Mouse (Mus musculus): ENCODE results near the gene Gps2.
A peak's percentile ranks its signal among the peaks of the same experiment; 100 is the strongest.

The Gps2 gene

DNA sequence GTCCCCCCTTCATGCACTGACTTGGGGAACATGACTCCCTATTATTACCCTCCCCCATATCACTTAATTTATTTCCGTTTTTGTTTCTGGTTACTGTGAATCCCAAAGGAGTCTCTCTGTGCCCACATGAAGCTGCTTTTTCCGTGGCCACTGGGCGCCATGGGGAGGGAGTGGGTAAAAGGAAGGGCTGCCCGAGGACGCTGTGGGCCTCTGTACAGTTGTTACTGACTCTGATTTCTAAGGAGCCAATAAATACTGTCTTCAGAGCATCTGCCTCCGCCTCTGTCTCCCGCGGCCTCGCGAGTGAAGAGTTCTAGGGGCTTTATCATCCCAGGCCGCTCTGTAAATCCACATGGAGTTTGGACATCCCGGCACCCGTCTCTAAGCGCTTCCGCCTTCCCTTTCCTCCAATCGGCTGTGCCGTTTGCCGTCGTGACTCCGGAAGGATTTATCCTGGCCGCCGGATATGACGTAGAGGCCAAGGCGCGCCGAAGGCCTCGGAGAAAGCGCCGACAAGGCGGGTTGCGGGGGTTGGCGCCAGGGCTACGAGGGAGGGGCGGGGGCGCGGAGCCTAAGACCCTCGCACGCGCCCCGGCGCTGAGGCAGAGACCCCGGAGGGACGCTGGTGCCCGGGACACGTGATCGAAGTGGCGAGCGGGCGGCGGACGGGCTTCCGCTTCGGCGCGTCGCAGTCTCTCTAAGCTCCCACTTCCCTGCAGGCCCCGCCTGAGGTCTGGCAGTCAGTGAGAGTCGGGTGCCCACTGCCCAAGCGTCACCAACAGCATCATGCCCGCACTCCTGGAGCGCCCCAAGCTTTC lies at the start of gene Gps2:
TSS of gene Gps2 (plus strand) at position 335 of the 818 bp plus-strand sequence.
- DNase-seq (ENCODE audit: low spot score) = peak; percentile 86

DNA sequence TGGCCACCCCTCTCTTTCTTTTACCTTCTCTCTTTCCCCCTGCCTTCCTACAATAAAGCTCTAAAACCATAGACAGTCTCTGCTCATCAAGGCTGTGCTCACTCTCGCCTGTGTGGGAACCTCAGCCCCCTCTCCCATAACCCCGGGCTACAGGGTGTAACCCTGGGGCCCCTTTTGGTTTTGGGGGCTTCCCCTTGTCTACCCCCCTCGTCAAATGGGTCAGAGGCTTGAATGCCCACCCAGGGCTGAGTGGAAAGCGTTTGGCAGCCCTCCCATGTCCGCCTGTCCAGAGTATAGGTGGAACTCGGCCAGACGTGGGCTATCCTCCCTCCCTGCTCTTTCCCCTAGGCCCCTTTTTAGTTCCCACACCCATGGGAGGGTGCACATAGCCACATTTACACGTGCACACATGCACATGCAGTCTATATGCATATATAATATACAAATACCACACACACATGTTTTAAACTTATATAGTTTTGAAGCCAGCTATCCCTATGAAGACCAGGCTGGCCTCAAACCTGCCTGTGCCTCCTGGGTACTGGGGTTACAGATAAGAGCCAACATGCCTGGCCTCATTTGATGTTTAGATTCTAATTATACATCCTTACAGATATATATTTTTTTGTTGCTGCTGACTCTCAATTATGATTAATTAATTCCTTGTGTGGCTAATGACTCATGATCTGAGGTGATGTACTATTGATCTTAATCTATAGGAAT lies 49.4 kb upstream of the Gps2 start:
- DNase-seq (ENCODE audit: low spot score) = no peak

DNA sequence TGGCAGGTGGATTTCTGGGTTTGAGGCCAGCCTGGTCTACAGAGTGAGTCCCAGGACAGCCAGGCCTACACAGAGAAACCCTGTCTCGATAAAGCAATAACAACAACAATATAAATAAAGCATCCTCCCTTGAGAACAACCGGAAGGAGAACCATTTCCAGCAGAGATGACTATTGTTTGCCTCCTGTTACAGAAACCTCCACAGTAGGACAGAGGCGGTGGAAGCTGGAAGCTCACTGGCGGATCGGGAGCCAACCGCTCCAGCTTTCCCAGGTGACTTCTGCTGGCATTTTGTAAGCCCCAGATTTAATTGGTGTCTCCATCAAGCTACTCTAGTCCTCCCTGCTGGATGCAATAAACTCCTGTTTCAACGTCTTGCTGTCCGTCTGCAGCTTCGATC lies 48.1 kb upstream of the Gps2 start:
- DNase-seq (ENCODE audit: low spot score) = no peak

DNA sequence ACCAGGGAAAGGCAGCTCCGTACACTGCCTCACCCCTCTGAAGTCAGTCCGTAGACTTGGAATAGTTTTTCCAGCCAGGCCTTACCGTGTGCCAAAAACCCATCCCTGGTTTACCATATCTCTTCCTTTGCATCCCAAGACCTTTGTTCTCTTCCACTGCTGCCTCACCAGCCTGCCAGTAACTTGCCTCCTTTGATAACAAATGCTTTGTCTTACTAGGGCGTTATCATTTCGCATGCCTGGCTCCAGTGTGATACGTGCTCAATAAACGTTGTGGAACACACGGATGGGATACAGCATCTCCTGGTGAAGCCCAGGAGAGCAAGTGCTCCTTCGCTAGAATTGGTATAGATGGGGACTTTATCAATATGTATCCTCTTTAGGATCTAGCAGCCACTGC lies 46.4 kb upstream of the Gps2 start:
- no peak for DNase-seq (ENCODE audit: low spot score)

DNA sequence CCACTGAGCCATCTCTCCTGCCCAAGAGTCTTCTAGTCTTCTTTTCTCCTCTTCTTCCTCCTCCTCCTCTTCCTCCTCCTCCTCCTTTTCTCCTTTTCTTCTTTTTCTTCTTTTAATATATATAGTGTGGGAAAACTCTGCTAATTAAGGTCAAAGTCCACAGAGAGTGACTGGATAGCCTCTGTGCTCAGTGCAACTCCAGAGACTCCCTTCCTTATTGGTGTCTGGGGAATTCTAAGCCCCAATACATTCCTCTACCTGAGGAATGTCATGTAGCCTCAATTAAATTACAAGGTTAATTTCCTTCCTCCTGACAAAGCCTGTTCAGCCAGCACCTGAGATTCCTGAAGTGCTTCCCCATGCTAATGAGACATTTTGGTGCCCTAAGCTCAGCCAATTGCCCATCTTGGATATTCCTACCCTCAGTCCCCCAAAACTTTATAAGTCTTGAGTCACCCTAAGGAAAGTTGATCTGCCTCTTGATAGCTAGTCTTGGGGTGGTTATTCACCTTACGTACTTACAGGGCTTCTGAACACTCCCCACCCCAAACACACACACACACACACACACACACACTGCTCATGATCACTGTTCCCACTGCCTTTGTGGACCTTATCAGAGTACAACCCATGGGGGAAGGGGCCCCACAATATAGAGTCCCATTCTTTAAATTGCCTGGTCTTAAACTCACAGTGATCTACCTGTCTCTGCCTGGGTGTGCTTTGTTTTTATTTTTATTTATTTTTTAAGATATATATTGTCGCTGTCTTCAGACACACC lies 43.2 kb upstream of the Gps2 start:
- DNase-seq (ENCODE audit: low spot score) = no peak

DNA sequence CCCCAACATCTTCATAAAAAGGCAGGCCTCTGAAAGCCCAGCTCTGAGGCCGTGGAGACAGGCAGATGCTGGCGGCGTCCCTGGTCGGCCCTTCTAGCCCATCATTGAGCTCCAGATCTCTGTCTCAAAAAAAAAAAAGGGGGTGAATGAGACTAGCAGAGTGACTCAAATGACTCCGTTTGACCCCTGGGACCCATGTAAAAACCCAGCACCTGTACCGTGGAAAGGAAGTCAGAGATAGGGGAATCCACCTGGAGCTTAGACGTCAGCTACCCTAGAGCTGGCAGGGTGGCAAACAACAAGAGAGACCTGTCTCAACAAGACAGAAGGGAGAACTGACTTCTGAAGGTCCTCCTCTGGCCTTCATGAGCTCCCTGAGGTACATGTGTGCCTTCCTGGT lies 41.9 kb upstream of the Gps2 start:
- DNase-seq (ENCODE audit: low spot score) = no peak

DNA sequence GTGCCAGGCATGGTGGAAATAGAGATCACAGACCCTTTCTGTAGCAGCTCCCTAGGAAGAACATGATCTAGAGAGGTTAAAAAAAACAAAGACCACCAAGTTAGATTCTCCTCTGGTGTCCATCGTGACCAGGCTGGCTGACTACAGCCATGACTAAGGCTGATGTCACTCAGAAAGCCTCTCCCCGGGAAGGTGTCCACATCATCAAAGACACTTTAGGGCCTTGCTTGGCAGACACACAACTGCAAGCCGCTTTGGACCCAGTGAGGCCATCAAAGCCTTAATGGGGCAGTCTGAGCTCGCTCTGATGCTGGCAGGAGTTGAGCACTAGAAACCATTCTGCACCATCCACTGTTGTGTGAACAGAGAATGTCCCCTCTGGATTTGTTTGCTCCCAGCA lies 41.2 kb upstream of the Gps2 start:
- no peak for DNase-seq (ENCODE audit: low spot score)

DNA sequence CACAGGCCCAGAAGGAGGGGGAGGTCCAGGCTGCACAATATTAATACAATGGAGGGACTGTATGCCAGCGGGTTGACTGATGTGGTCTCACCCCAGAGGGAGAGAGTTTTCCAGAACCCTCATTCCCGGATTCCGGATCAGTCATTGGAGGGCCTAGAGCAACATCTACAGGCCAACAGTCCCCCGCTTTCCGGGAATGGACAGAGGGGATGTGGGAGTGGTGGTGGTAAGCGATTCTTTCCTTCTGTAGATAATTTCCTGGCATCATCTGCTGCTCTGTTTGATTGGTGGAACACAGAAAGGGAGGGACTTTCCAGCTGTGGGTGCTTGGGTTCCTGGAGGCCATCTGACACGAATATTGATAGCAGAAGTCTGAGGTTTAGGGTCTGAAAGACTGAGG lies 37.5 kb upstream of the Gps2 start:
- no peak for DNase-seq (ENCODE audit: low spot score)

DNA sequence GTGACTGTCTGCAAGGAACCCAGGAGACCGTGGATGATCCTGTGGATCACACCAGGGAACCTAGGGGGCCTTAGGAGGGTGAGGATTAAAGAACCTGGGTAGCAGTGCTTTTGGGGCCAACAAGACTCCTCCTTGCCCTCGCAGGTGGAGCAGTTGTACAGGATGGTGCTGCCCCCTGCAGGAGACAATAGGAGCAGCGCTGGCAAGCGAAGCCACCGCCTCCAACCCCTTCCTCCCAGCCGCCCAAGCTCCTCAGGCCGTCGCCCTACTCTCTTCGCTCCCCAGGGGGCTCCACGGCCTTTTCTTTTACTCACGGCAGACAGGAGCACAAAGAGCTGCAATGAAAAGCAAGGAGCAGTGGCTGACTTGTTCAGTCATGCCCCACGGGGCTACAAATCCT lies 36.8 kb upstream of the Gps2 start:
- peak; percentile 63 for DNase-seq (ENCODE audit: low spot score)

DNA sequence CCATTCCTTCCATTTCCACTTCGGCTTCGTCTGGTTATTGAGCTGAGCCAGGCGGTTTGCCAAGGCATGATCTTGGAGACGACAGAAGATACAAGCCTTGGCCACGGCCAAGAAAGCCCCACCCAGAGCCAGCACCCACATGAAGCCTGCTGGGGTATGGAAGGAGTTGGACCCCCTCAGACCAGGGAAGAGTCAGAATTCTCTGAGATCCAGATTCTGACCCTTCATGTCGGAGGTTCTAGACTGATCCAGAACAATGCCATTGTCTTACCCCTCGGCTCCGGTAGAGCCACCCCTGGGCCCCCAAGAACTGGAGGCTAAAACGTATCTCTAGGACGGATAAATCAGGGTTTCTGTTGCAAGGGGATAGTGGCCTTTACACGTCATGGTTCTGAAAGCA lies 35.8 kb upstream of the Gps2 start, which contains the start of gene Tmem95:
TSS of gene Tmem95 (minus strand) at position 141 of the 400 bp plus-strand sequence.
- DNase-seq (ENCODE audit: low spot score) = no peak

DNA sequence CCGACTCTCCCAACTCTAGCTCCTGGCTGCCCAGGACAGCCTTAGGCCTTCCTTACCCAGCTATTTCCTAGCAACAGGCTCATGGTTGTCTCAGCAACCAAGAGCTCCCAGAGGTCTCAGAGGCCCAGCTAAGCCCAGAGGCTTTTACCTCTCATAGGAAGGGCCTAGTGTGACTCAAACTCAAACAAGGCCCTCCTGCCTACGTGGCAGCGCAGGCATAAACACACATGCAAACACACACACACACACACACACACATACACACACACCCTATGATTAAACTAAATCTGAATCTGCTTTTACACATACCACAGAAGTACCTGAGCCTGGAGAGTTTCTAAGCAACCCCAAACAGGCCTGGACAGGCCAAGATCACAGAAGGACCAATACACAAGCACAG lies 35.3 kb upstream of the Gps2 start:
- DNase-seq (ENCODE audit: low spot score) = no peak

DNA sequence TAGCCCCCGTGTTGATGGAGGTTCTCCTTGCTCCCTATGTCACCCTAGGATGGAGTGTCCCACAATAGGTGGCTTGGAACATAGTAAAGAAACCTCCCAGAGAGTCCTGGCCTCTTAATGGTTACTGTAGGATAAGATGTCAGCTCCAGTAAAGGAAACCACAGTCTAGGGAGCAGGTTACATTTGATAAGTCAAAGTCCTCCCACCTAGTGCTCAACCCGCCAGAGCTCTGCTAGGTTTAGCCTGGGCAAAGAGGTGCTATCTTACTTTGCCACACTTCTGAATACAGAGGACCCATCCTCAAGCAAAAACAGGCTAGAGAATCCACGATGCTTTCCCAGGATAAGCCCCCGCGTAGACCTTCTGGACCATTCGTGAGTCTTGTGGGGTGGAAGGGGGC lies 34.7 kb upstream of the Gps2 start:
- DNase-seq (ENCODE audit: low spot score) = no peak

DNA sequence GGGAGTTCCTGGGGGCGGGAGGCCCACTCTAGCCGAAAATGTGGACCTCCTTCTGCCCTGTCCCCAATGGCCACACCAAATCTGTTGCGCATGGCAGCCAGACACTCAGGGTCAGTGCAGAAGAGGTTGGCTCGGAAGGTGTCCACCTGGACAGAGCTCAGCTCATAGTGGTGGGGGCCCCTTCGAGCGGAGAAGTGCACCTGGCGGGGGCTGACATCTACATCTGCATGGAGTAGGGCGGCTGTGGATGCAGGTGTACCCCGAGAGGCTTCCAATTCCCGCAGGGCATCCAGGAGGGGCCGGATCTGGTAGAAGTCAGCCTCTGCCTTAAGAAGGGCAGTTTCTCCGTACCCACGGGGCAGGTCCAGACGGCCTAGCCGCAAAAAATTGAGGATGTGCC lies 34.0 kb upstream of the Gps2 start:
- DNase-seq (ENCODE audit: low spot score) = no peak

DNA sequence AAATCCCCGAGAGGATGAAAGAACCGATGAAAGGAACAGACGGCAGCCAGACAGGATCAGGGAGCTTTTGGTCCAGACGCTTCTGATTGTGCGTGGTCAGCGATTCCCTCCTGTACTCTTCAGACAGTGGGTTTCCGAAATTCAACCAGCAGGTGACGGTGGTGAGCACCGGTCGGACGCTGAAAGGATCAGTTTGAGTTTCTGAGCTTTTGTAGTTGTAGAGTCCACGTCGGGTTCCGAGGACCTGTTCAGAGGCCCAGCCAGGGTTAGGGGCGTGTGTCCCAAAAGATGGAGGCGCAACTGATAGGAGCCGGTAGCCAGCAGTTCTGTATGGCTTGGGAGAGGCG lies 33.2 kb upstream of the Gps2 start:
- no peak for DNase-seq (ENCODE audit: low spot score)

DNA sequence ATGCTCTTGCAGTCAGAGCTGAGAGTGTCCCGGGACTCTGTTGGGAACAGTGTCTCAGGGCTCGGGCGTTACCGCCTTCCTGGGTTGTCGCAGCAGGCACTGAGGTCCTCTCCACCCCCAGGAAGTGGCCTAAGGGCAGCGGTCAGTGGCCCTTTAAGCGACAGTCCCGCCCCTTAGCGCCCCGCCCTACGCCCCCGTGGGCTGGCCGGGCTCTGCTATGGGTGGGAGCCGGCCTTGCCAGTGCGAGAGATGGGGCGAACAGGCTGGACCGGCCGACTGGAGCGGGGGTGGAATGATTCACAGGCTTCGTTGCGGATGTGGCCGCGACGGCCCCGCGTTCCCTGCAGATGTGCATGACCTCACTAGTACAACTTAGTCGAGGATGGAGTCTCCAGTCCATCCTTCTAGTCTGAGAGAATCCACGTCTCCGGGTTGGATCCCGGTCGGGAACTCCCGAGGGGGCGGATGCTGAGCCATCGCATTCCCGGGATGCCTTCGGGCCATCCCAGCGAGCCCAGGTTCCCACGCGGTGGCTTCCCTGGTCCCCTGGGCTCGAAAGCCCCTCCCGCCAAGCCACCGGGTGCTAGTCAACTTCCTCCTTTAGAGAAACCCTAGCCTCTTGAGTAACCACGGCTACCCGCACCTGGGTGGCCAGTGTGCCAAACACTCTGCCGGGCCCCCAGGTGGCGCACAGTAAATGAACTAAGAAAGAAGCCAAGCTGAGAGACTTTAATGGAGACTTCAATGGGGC lies 32.7 kb upstream of the Gps2 start, which contains the start of gene Kctd11:
TSS of gene Kctd11 (minus strand) at position 554 of the 751 bp plus-strand sequence.
- DNase-seq (ENCODE audit: low spot score) = peak; percentile 90

DNA sequence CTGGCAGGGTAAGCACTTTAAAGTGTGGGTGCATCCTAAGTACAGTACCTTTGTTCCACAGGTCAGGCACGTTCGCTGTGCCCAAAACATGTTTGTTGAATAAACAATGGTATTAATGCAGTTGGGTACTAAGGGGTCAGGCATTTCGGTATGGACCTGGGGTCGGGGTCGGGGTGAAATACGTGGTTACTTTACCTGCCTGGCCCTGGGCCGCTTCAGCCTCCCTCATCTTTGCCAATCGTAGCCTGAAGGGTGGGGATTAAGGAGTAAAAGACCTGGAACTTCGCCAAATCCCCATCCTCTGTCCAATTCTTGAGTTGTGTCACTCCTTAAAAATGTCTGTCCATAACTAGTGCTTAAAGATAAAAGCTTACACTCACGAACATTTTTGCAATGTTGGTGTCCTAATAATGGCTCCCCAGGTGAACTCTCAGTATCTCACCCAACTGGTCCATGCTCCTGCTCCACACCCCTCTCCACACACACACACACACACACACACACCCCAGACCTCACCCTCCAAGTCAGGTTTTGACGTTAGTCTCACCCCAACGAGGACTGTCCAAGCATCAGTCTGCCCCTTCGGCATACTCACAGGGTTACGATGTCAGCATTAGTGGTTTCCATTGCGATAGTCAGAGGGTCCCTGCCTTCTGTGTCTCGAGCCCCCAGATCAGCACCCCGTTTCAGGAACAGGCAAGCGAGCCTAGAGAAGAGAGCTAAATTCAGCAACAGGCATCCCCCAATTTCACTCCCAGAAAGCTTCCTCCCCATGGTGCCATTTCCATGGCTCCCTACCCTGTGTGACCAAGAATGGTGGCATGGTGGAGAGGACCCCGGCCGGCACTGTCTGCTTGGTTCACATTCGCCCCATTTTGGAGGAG lies 31.7 kb upstream of the Gps2 start:
- DNase-seq (ENCODE audit: low spot score) = no peak

DNA sequence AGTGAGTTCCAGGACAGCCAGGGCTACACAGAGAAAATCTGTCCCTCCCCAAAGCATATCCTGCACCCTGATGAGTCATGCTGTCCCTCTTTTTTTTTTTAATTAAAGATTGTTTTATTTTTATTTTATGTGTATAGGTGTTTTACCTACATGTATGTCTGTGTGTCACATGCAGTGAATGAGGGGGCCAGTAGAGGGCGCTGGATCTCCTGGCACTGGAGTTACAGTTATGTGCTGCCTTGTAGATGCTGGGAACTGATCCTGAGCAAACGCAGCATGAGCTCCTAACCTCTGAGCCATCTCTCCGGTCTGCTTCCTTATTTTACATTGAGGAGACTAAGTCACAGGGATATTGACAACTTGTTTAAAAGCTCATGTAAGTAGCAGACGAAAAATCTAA lies 30.6 kb upstream of the Gps2 start:
- no peak for DNase-seq (ENCODE audit: low spot score)

DNA sequence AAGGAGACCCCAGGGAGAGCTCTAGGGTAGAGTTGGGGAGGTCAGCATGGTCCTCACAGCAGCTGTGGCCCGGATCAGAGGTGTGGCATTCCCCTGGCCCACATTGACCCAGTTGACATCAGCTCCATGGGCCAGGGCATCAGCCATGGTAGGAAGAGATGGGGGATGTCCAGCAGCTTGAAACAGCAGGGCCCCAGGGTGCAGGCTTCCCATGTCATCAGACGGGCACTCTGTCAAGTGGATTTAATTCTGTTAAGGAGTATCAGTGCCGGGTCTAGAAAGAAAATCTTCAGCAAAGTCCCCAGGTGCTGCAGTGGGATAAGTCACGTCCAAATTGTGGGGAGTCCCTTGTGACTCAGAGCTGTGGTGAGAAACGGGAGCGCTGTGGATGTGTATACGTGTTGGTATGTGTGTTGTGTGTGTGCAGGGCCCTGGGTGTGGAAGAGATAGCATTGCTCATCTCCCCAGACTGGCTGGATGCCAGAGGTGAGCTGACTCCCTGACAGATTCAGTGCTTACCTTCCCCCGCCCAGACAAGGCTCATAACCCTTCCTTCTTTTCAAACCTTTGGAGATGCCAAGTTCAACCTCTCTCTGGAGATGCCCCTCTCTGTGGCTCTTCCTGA lies 30.0 kb upstream of the Gps2 start:
- no peak for DNase-seq (ENCODE audit: low spot score)

DNA sequence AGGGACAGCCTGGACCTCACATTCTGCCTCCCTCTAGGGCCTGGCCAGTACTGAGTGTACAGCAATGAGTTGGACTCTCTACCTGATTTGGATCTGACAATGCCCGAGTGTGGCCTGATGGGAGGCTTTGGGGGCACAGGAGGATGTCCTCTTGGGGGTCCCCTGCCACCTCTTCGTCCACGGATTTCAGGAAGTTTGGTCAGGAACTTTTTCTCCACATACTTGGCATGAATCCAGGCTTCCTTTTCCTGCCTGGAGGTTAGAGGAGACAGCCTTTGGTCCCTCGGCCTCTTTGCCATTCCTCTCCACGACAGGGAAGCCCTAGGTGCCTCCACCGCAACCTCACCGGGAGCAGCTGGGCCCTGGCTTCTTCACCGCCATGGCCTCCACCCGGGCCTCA lies 29.4 kb upstream of the Gps2 start:
- DNase-seq (ENCODE audit: low spot score) = no peak

DNA sequence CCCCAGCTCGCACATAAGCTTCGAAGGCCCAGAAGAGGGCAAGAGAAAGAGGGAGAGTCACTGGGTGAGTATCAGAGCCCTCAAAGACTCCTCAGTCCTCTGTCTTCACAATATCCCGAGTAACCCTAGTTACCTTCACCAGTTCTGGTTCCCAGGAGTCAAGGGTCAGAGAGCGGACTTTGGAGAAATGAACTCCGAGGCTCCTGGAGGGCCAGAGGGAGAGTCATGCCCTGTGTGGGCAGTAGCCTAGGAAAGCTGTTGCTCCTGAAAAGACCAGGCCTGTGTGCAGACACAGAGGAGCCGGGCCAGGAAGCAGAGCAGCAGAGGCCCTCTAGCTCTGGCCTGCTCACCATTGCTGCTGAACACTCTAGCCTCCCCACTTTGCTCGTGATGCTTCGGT lies 29.0 kb upstream of the Gps2 start:
- DNase-seq (ENCODE audit: low spot score) = no peak
